Mouse (Mus musculus): ENCODE measurements at regions not wholly inside any gene's neighbourhood (a gene's known extent, or its start where the extent isn't known, plus 50 kb on each side); places are given as distances from the start of the nearest gene placed in this dataset.

GRCm38 (mm10) chr7:73304799-73305198 lies 70.5 kb upstream of the Rgma start:
- TF ChIP-seq CTCF (IDR thresholded peaks at IDR 0.05; ENCODE audit: low read depth, low read length) (no peak), POLR2A (IDR thresholded peaks at IDR 0.05; ENCODE audit: extremely low read depth, insufficient read depth, low read length) (no peak)
